Mouse (Mus musculus): ENCODE results near the gene Jph4. TPM values are rescaled to one million over a fixed set of nuclear protein-coding genes. Genes with fewer than 3 reads are reported as not detected.

Gene Jph4
- polyA plus RNA-seq, 1 experiment from 2014 or later: 0.31 TPM

DNA sequence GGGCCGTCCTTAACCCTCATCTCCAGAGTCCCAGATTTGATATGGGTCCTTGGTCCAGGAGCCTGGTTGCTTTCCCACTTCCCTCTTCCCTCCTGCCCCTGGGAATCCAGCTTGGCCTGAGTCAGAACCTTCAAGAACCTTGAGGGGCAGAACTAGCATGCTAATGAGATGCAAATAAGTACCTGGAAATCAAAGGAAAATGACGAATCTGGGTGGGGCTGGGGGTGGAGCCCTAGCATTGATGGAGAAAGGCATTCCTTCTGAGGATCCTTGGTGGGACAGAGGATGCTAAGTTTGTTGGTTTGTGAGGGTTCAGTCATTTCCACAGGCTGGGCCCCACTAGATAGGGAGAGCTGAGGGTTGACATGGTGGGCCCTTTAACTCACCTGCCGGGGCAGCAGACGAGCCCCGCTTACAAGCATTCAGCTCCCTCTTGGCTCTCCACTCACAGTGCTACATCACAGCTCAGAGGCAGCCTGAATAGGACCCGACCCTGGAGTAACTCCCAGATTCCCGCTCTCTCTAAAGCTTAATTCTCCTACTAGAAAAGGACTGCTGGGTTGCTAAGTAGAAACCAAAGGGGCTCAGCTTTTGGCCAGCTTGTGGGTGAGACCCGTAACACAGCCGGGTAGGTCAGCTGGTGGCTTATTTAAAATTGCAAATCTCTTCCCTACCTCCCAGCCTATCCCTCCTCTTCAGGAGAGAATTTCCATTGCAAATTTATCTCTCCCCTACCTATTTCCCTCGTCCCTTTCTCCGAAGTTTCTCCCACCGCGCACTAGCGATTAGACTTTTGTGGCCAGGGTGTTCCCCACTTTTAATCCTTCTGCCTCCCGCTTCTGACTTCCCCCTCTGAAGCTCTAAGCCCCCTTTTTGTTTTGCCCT, 39.0 kb downstream of the Jph4 start:
- 27% methylated on average over 15 of the region's 15 CpGs for WGBS
- peak overlapping the region; percentile 65 for H3K4me2 ChIP-seq
- 0 out of 2 replicates have a peak overlapping the region, but pooled peaks have one; percentile 35 for H3K4me3 ChIP-seq
- peaks cover 39% of the 10 kb centered on the region for H3K4me1 ChIP-seq
- H3K9me3 ChIP-seq: no peaks in the 10 kb centered on the region
- ATAC-seq (ENCODE audit: extremely low read depth, insufficient number of reproducible peaks, low FRiP score, low TSS enrichment): no peak
- H3K36me3 ChIP-seq: 0 out of 2 replicates have a peak, but pooled peaks cover 5% of the 10 kb centered on the region
- peaks cover 61% of the 10 kb centered on the region for H3K27me3 ChIP-seq (replicated peaks)
- peak overlapping the region; percentile 72 for H3K9ac ChIP-seq
- no peak overlapping the region for H3K27ac ChIP-seq (replicated peaks)

DNA sequence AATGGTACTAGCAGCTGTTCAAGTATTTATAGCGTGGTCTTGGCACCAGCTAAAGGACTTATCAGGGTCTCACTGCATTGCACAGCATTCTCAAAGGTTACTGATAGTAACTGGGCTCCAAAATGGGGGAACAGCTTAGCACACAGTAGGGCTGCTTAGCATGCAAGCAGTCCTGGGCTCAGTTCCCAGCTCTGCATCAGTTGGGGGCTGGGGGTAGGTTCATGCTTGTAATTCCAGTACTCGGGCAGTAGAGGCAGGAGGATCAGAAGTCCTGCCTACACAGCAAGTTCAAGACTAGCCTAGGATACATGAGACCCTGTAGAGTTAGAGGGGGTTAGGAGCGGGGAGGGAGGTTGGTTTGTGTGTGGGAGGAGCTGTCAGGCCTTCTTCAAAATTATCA, 39.8 kb downstream of the Jph4 start:
- Histone ChIP-seq H3K4me3 (no peak overlapping the region), H3K27ac (replicated peaks) (no peak overlapping the region), H3K4me1 (peaks cover 40% of the 10 kb centered on the region), H3K36me3 (0 out of 2 replicates have a peak, but pooled peaks cover 5% of the 10 kb centered on the region), H3K9ac (no peak overlapping the region), H3K4me2 (no peak overlapping the region), H3K27me3 (replicated peaks) (peaks cover 69% of the 10 kb centered on the region), H3K9me3 (no peaks in the 10 kb centered on the region)
- ATAC-seq (ENCODE audit: extremely low read depth, insufficient number of reproducible peaks, low FRiP score, low TSS enrichment): no peak
- 46% methylated on average over 3 of the region's 3 CpGs for WGBS

DNA sequence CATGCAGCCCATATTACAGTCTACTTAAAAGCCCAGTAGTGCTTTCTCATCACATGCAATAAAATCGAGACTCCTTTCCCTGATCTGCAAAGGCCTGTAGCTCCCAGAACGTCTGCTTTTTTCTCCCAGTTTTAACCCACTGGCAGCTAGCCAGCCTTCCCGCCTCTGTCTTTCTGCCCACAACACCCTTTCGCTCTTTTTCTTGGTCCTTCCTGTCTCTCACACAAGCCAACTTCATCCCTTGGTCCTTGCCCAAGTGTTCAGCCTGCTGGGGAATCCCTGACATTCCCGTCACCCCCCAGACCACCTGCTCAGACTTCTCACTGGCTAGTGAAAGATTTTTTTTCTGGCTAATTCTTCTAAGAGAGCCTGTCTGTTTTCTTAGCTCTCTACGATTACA, 40.5 kb downstream of the Jph4 start:
- H3K27me3 ChIP-seq (replicated peaks): peaks cover 76% of the 10 kb centered on the region

DNA sequence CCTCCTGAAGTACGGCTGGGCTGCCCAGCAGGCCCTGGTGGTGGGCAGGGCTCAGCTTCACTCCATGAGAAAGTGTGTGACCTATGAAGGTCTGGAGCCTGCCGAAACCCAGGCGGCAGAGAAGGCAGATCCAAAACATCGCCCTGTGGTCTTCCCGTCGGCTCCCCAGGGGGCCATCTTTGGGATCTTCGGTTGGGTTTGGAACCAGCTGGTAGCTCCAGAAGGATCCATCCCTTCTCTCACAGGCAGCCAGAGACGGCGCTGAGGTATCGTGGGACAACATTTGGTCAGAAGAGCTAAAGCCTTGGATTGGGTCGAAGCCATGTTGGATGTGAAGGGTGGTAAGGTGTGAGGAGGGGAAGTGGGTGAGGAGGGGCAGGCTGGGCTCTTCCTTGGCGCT, 42.3 kb downstream of the Jph4 start:
- 0 out of 2 replicates have a peak, but pooled peaks cover 5% of the 10 kb centered on the region for H3K36me3 ChIP-seq
- H3K9me3 ChIP-seq: no peaks in the 10 kb centered on the region
- peaks cover 88% of the 10 kb centered on the region for H3K27me3 ChIP-seq (replicated peaks)
- H3K4me1 ChIP-seq: peaks cover 40% of the 10 kb centered on the region
- no peak overlapping the region for H3K9ac ChIP-seq
- WGBS: 87% methylated on average over 12 of the region's 12 CpGs
- H3K4me3 ChIP-seq: no peak overlapping the region
- ATAC-seq (ENCODE audit: extremely low read depth, insufficient number of reproducible peaks, low FRiP score, low TSS enrichment): no peak
- H3K4me2 ChIP-seq: no peak overlapping the region
- H3K27ac ChIP-seq (replicated peaks): no peak overlapping the region

More for the DNA sequence above, 40.5 kb downstream of the Jph4 start:
- Histone ChIP-seq H3K27ac (replicated peaks) (no peak overlapping the region), H3K4me3 (no peak overlapping the region), H3K4me1 (peaks cover 44% of the 10 kb centered on the region), H3K9ac (no peak overlapping the region), H3K9me3 (no peaks in the 10 kb centered on the region), H3K36me3 (0 out of 2 replicates have a peak, but pooled peaks cover 5% of the 10 kb centered on the region), H3K4me2 (0 out of 2 replicates have a peak overlapping the region, but pooled peaks have one; percentile 14)
- WGBS: 36% methylated on average over 6 of the region's 6 CpGs
- ATAC-seq (ENCODE audit: extremely low read depth, insufficient number of reproducible peaks, low FRiP score, low TSS enrichment): no peak

DNA sequence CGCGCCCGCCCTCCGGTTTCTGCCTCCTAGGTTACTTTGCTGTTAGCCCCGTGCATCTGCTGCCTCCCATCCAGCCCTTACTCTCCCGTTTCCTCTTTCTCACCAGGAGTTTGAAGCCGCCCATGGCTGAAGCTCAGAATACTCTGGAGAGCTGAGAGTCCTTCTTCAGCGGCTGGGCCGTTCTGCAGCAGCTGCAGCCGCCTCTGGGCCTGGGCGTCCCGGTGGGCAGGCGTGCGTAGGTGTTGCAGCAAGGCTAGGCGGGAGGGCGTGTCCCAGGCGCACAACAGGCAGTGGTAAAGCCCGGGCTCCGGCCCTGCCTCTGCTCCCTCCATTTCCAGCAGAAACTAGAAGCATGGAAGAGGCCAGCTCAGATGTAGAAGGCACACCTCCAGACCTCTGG, 45.0 kb downstream of the Jph4 start:
- 20% methylated on average over 19 of the region's 19 CpGs for WGBS
- peak overlapping the region; percentile 44 for H3K4me2 ChIP-seq

DNA sequence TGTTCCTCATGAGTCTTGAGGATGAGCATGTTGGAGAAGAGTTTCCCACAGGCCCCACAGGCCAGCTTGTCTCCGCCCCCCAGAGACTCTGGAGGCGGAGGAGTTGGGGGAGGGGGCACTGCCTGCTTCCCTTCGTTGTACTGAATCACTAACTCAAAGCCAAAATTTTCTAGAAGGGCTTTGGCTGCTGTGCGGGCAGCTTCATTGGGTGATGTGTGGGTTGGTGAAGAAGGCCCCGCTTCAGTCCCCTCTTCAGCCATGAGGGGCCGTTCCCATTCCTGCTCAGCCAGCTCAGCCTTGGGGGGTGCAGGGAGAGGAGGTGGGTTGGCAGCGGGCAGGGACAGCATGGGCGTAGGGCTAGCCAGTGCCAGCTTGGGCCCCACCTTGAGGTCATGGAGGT, 50.7 kb downstream of the Jph4 start:
- WGBS: 84% methylated on average over 8 of the region's 8 CpGs
- Histone ChIP-seq H3K4me3 (no peak overlapping the region), H3K36me3 (peaks cover 18% of the 10 kb centered on the region), H3K27ac (replicated peaks) (no peak overlapping the region), H3K4me1 (peaks cover 14% of the 10 kb centered on the region), H3K9me3 (no peaks in the 10 kb centered on the region), H3K9ac (no peak overlapping the region), H3K4me2 (no peak overlapping the region), H3K27me3 (replicated peaks) (peaks cover 52% of the 10 kb centered on the region)
- no peak for ATAC-seq (ENCODE audit: extremely low read depth, insufficient number of reproducible peaks, low FRiP score, low TSS enrichment)

More for the DNA sequence above, 45.0 kb downstream of the Jph4 start:
- no peak overlapping the region; the same call in 1 of the 2 replicates for H3K4me3 ChIP-seq
- peaks cover 62% of the 10 kb centered on the region for H3K27me3 ChIP-seq (replicated peaks)
- H3K36me3 ChIP-seq: peaks cover 15% of the 10 kb centered on the region; the same call in 1 of the 2 replicates
- no peak overlapping the region for H3K27ac ChIP-seq (replicated peaks)
- no peak for ATAC-seq (ENCODE audit: extremely low read depth, insufficient number of reproducible peaks, low FRiP score, low TSS enrichment)
- peak overlapping the region; percentile 30 for H3K9ac ChIP-seq
- peaks cover 15% of the 10 kb centered on the region for H3K4me1 ChIP-seq
- no peaks in the 10 kb centered on the region for H3K9me3 ChIP-seq

DNA sequence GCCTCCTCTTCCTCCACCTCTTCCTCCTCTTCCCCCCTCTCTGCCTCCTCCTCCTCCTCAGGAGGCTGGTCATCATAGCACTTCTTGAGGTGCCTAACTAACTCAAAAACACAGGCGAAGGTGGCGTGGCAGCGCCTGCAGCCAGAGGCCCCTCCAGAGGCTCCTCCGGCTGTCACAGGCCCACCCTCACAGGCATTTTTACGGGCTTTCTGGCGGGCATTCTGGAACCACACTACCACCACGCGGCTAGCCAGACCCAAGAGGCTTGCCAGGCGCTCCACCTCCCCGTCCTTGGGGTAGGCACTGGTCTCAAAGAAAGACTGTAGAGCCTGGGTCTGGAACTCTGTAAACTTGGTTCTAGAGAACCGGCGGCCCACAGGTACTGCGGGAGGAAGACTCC, 51.3 kb downstream of the Jph4 start:
- Histone ChIP-seq H3K36me3 (peaks cover 18% of the 10 kb centered on the region), H3K27ac (replicated peaks) (no peak overlapping the region), H3K4me2 (no peak overlapping the region), H3K4me1 (peaks cover 14% of the 10 kb centered on the region), H3K9ac (no peak overlapping the region), H3K27me3 (replicated peaks) (peaks cover 53% of the 10 kb centered on the region), H3K4me3 (no peak overlapping the region), H3K9me3 (no peaks in the 10 kb centered on the region)
- no peak for ATAC-seq (ENCODE audit: extremely low read depth, insufficient number of reproducible peaks, low FRiP score, low TSS enrichment)
- 78% methylated on average over 13 of the region's 13 CpGs for WGBS

DNA sequence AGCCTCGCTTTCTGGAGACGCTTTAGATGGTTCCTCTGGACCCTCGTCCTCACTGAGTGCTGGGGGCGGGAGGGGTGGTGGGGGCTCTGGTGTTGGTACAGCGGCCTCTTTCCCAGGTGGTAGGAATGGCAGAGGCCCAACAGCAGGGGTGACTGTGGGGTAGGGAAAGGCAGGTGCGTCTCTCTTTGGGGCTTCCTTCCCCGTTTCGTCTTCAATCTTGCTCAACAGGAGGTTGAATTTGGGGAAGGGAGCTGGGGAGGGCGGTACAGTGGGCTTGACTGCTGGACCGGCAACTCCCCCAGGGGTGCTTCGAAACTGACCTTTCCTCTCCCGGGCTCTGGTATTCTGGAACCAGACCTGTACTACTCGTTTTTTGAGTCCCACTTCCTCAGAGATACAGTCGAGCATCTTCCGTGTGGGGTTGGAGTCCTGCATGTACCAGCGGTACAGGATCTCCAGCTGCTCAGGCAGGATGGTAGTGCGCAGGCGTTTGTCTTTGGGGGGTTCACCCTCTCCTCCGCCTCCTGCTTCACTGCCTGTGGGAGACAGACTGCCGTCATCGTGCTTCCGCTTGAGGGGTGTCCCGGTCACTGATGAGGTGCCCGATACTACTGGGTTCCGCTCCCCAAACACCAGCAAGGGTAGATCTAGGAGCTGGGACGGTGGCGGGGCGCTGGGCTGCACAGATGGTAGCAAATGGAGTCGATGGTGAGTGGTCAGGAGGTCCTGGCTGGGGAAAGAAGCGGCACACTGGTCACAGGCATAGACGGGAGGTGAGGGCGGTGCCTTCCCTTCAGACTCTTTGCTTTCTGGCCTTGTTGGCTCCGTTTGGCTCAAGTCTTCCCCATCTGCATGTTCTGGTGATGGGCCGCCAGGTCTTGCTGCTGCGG, 52.0 kb downstream of the Jph4 start:
- Histone ChIP-seq H3K27me3 (replicated peaks) (peaks cover 46% of the 10 kb centered on the region), H3K4me2 (no peak overlapping the region), H3K9me3 (no peaks in the 10 kb centered on the region), H3K27ac (replicated peaks) (no peak overlapping the region), H3K4me3 (no peak overlapping the region), H3K4me1 (peaks cover 17% of the 10 kb centered on the region), H3K9ac (no peak overlapping the region), H3K36me3 (peaks cover 18% of the 10 kb centered on the region)
- WGBS: 58% methylated on average over 35 of the region's 35 CpGs
- no peak for ATAC-seq (ENCODE audit: extremely low read depth, insufficient number of reproducible peaks, low FRiP score, low TSS enrichment)

DNA sequence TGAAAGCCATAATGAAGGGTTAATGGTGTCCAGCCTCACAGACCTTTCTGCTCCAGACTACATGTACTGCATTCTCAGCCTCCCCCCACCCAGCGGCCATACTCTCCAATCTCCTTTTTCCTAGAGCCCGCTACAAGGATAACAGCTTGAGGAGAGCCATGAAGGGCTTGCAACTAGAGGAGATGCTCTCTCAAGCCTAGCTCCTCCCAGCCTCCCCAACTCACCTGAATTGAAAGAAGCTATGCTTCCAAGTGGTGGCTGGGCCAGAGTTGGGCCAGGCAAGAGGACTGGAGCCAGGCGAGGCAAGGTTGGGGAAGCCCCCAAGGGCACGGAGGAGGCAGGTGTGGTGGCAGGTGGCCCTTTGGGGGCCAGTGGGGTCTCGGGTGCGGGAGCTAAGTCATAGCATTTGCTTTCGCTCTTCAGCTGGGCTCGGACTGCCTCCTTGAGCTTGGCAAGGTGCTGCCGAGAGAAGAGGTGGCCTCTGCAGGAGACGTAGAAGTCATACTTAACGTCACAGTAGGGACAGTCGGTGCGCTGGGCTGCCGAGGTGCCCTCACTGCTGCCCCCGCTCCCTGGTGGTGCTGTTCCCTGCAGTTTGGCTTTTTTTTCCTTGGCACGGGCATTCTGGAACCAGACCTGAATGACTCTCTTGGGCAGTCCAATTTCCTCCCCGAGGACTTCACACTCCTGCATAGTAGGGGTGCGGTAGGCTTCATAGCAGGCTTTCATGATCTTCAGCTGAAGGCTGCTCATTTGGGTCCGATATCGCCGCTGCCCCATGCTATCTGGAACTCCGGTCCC, 53.0 kb downstream of the Jph4 start:
- no peak for ATAC-seq (ENCODE audit: extremely low read depth, insufficient number of reproducible peaks, low FRiP score, low TSS enrichment)
- Histone ChIP-seq H3K4me2 (peak overlapping the region; percentile 66; the same call in 1 of the 2 replicates), H3K27ac (replicated peaks) (no peak overlapping the region), H3K4me3 (no peak overlapping the region), H3K9me3 (no peaks in the 10 kb centered on the region), H3K4me1 (peaks cover 23% of the 10 kb centered on the region), H3K9ac (no peak overlapping the region), H3K27me3 (replicated peaks) (peaks cover 43% of the 10 kb centered on the region), H3K36me3 (peaks cover 18% of the 10 kb centered on the region)
- WGBS: 69% methylated on average over 22 of the region's 22 CpGs

DNA sequence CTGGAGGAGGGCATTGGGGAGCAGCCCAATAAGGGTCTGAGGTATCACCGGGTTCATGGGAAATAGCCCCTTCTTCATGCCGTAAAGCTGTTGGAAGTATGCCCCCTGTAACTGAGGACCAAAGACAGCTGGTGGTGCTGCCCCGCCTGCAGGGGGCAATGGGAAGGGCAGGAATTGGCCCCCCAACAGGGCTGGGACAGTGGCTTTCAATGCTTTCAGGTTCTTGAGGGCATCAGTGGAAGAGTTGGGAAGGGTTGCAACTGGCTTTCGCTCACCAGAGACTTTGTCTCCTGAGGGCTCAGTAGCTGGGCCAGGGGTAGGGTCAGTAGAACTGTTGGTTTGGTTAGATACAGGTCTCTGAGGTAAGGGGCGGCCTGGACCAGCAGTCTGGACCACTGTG, 53.6 kb downstream of the Jph4 start:
- H3K27ac ChIP-seq (replicated peaks): no peak overlapping the region
- no peak for ATAC-seq (ENCODE audit: extremely low read depth, insufficient number of reproducible peaks, low FRiP score, low TSS enrichment)
- WGBS: 69% methylated on average over 5 of the region's 5 CpGs
- peaks cover 18% of the 10 kb centered on the region for H3K36me3 ChIP-seq
- peak overlapping the region; percentile 66 for H3K4me2 ChIP-seq
- peak overlapping the region; percentile 56; the same call in 1 of the 2 replicates for H3K9ac ChIP-seq
- H3K9me3 ChIP-seq: no peaks in the 10 kb centered on the region
- peaks cover 23% of the 10 kb centered on the region for H3K4me1 ChIP-seq
- H3K27me3 ChIP-seq (replicated peaks): peaks cover 43% of the 10 kb centered on the region
- H3K4me3 ChIP-seq: no peak overlapping the region; the same call in 1 of the 2 replicates

Measured in heart, embryonic 13.5 days (tissue).